Mouse (Mus musculus): ENCODE data around the gene Syndig1. TPM values are rescaled to one million over a fixed set of nuclear protein-coding genes. Genes with fewer than 3 reads are reported as not detected.

Syndig1 gene
- total and polyA plus RNA-seq, 3 experiments = not detected

GRCm38 (mm10) chr2:149927001-149927400 is 98.0 kb downstream of the Syndig1 start:
- Histone ChIP-seq H3K4me1 (ENCODE audit: control insufficient read depth in 1 of 2, insufficient read depth in 2 of 2, low read length in 2 of 2) (no peaks in the 10 kb centered on the region), H3K36me3 (ENCODE audit: control insufficient read depth in 1 of 2, insufficient read depth in 2 of 2, low read length in 2 of 2) (no peaks in the 10 kb centered on the region), H3K27ac (ENCODE audit: control insufficient read depth, low read depth, low read length) (no peak overlapping the region), H3K9ac (ENCODE audit: control insufficient read depth, low read depth, low read length, poor library complexity, severe bottlenecking) (no peak overlapping the region), H3K27me3 (ENCODE audit: control insufficient read depth in 1 of 2, insufficient read depth in 2 of 2, low read length in 2 of 2) (no peaks in the 10 kb centered on the region), H3K79me2 (ENCODE audit: control insufficient read depth, insufficient read depth, low read length, poor library complexity) (no peaks in the 10 kb centered on the region), H3K4me3 (ENCODE audit: control insufficient read depth in 1 of 2, insufficient read depth in 1 of 2, low read depth in 2 of 2, low read length in 2 of 2) (no peak overlapping the region), H3K9me3 (replicated peaks; ENCODE audit: insufficient read depth, low read length) (no peaks in the 10 kb centered on the region)
- DNase-seq (ENCODE audit: low read depth, low spot score) = no peak
- TF ChIP-seq NELFE (IDR thresholded peaks at IDR 0.05; ENCODE audit: low read depth, low read length) (no peak), HCFC1 (IDR thresholded peaks at IDR 0.05; ENCODE audit: low read depth, low read length) (no peak), GATA1 (IDR thresholded peaks at IDR 0.05; ENCODE audit: low read depth, low read length) (no peak), E2F4 (IDR thresholded peaks at IDR 0.05; ENCODE audit: borderline replicate concordance, low read depth, low read length) (no peak), ZC3H11A (IDR thresholded peaks at IDR 0.05; ENCODE audit: low read depth, low read length) (no peak), CHD2 (IDR thresholded peaks at IDR 0.05; ENCODE audit: low read length) (no peak)

- Histone ChIP-seq H3K4me3 (ENCODE audit: control insufficient read depth in 1 of 2, insufficient read depth in 1 of 2, low read depth in 2 of 2, low read length in 2 of 2) (no peak overlapping the region), H3K27me3 (ENCODE audit: control insufficient read depth in 1 of 2, insufficient read depth in 2 of 2, low read length in 2 of 2) (no peaks in the 10 kb centered on the region), H3K27ac (ENCODE audit: control insufficient read depth, low read depth, low read length) (no peak overlapping the region), H3K9me3 (replicated peaks; ENCODE audit: insufficient read depth, low read length) (no peaks in the 10 kb centered on the region), H3K79me2 (ENCODE audit: control insufficient read depth, insufficient read depth, low read length, poor library complexity) (no peaks in the 10 kb centered on the region), H3K4me1 (ENCODE audit: control insufficient read depth in 1 of 2, insufficient read depth in 2 of 2, low read length in 2 of 2) (no peaks in the 10 kb centered on the region), H3K36me3 (ENCODE audit: control insufficient read depth in 1 of 2, insufficient read depth in 2 of 2, low read length in 2 of 2) (no peaks in the 10 kb centered on the region), H3K9ac (ENCODE audit: control insufficient read depth, low read depth, low read length, poor library complexity, severe bottlenecking) (no peak overlapping the region)
- TF ChIP-seq ELF1 (IDR thresholded peaks at IDR 0.05; ENCODE audit: low read depth, low read length) (no peak), GATA1 (IDR thresholded peaks at IDR 0.05; ENCODE audit: low read depth, low read length) (no peak), TAL1 (IDR thresholded peaks at IDR 0.05; ENCODE audit: low read length) (no peak), ZKSCAN1 (IDR thresholded peaks at IDR 0.05; ENCODE audit: low read depth, low read length) (no peak), MXI1 (IDR thresholded peaks at IDR 0.05; ENCODE audit: low read depth, low read length) (no peak), CHD2 (IDR thresholded peaks at IDR 0.05; ENCODE audit: low read length) (no peak), GABPA (IDR thresholded peaks at IDR 0.05; ENCODE audit: low read depth, low read length) (no peak)
- no peak for DNase-seq (ENCODE audit: low read depth, low spot score)
Measured at GRCm38 (mm10) chr2:149927481-149927880, 98.5 kb downstream of the Syndig1 start.

- Histone ChIP-seq H3K9ac (ENCODE audit: control insufficient read depth, low read depth, low read length, poor library complexity, severe bottlenecking) (no peak overlapping the region), H3K79me2 (ENCODE audit: control insufficient read depth, insufficient read depth, low read length, poor library complexity) (no peaks in the 10 kb centered on the region), H3K27me3 (ENCODE audit: control insufficient read depth in 1 of 2, insufficient read depth in 2 of 2, low read length in 2 of 2) (no peaks in the 10 kb centered on the region), H3K9me3 (replicated peaks; ENCODE audit: insufficient read depth, low read length) (no peaks in the 10 kb centered on the region), H3K4me1 (ENCODE audit: control insufficient read depth in 1 of 2, insufficient read depth in 2 of 2, low read length in 2 of 2) (no peaks in the 10 kb centered on the region), H3K4me3 (ENCODE audit: control insufficient read depth in 1 of 2, insufficient read depth in 1 of 2, low read depth in 2 of 2, low read length in 2 of 2) (no peak overlapping the region), H3K36me3 (ENCODE audit: control insufficient read depth in 1 of 2, insufficient read depth in 2 of 2, low read length in 2 of 2) (no peaks in the 10 kb centered on the region), H3K27ac (ENCODE audit: control insufficient read depth, low read depth, low read length) (no peak overlapping the region)
- TF ChIP-seq TAL1 (IDR thresholded peaks at IDR 0.05; ENCODE audit: low read length) (no peak), MYC (IDR thresholded peaks at IDR 0.05; ENCODE audit: low read depth, low read length) (no peak), GATA1 (IDR thresholded peaks at IDR 0.05; ENCODE audit: low read depth, low read length) (no peak), POLR2A (IDR thresholded peaks at IDR 0.05; ENCODE audit: control insufficient read depth in 1 of 2, insufficient read depth in 1 of 2, low read depth in 1 of 2, low read length in 2 of 2, poor library complexity in 1 of 2) (no peak), CHD1 (IDR thresholded peaks at IDR 0.05; ENCODE audit: low read depth, low read length) (no peak), POLR2AphosphoS5 (IDR thresholded peaks at IDR 0.05; ENCODE audit: borderline replicate concordance, low read depth, low read length) (no peak)
- DNase-seq (ENCODE audit: low read depth, low spot score) = no peak
Measured at GRCm38 (mm10) chr2:149929986-149930385, 101.0 kb downstream of the Syndig1 start.
